Mouse (Mus musculus): ENCODE measurements around the gene Adra2b. TPM values are rescaled to one million over a fixed set of nuclear protein-coding genes. Genes with fewer than 3 reads are reported as not detected.
A peak's percentile ranks its signal among the peaks of the same experiment; 100 is the strongest.

Adra2b gene
- total RNA-seq, 2 experiments from 2014 or later = 0.80 to 1.2 TPM

- DNase-seq = no peak
- intact Hi-C loops (cut with DNase I) = no loop called here
Observed at GRCm38 (mm10) chr2:127338416-127338815, 24.6 kb upstream of the Adra2b start, which contains the start of gene Astl. TSS of gene Astl (plus strand) at chr2:127338639.

- intact Hi-C loops (cut with DNase I) = no loop called here
- DNase-seq = no peak
Observed at GRCm38 (mm10) chr2:127338833-127339232, 24.2 kb upstream of the Adra2b start.

- intact Hi-C loops (cut with DNase I) = no loop called here
Observed at GRCm38 (mm10) chr2:127339262-127339661, 23.7 kb upstream of the Adra2b start.

GRCm38 (mm10) chr2:127341159-127341558, 21.8 kb upstream of the Adra2b start:
- DNase-seq = peak; percentile 56 to 71

More at GRCm38 (mm10) chr2:127339262-127339661, 23.7 kb upstream of the Adra2b start:
- no peak for DNase-seq

GRCm38 (mm10) chr2:127346334-127346733, 16.7 kb upstream of the Adra2b start:
- intact Hi-C loops (cut with DNase I) = no loop called here
- no peak for DNase-seq

More at GRCm38 (mm10) chr2:127341159-127341558, 21.8 kb upstream of the Adra2b start:
- intact Hi-C loops (cut with DNase I) = loop anchor here (2.0 kb wide), 3 partner anchors 32 to 176 kb away; no protein-coding TSS in a partner anchor

GRCm38 (mm10) chr2:127347147-127347985, 15.6 kb upstream of the Adra2b start:
- intact Hi-C loops (cut with DNase I) = no loop called here
- DNase-seq = no peak

- intact Hi-C loops (cut with DNase I) = no loop called here
- no peak for DNase-seq
Observed at GRCm38 (mm10) chr2:127353881-127354280, 9.1 kb upstream of the Adra2b start.

- intact Hi-C loops (cut with DNase I) = loop anchor here (2.0 to 5.0 kb wide), 2 partner anchors 138 to 194 kb away; no protein-coding TSS in a partner anchor
- DNase-seq = no peak
Observed at GRCm38 (mm10) chr2:127363282-127363652, 259 bp downstream of the Adra2b start.

GRCm38 (mm10) chr2:127363696-127364095, 688 bp downstream of the Adra2b start:
- no peak for DNase-seq
- intact Hi-C loops (cut with DNase I) = loop anchor here (2.0 to 5.0 kb wide), 2 partner anchors 137 to 194 kb away; no protein-coding TSS in a partner anchor

GRCm38 (mm10) chr2:127364452-127364851, 1.4 kb downstream of the Adra2b start:
- intact Hi-C loops (cut with DNase I) = loop anchor here (5.0 kb wide), 1 partner anchor 193 kb away; no protein-coding TSS in a partner anchor
- DNase-seq = no peak

GRCm38 (mm10) chr2:127367126-127367820, 4.3 kb downstream of the Adra2b start:
- DNase-seq = no peak
- intact Hi-C loops (cut with DNase I) = no loop called here

- intact Hi-C loops (cut with DNase I) = no loop called here
- no peak for DNase-seq
Observed at GRCm38 (mm10) chr2:127369703-127370376, 6.8 kb downstream of the Adra2b start.

GRCm38 (mm10) chr2:127370561-127371483, 7.8 kb downstream of the Adra2b start:
- intact Hi-C loops (cut with DNase I) = no loop called here
- no peak for DNase-seq

GRCm38 (mm10) chr2:127371484-127371861, 8.5 kb downstream of the Adra2b start:
- DNase-seq = no peak

GRCm38 (mm10) chr2:127372082-127372481, 9.1 kb downstream of the Adra2b start:
- intact Hi-C loops (cut with DNase I) = no loop called here
- no peak for DNase-seq

More at GRCm38 (mm10) chr2:127371484-127371861, 8.5 kb downstream of the Adra2b start:
- intact Hi-C loops (cut with DNase I) = no loop called here

GRCm38 (mm10) chr2:127374131-127374530, 11.1 kb downstream of the Adra2b start:
- DNase-seq = no peak
- intact Hi-C loops (cut with DNase I) = no loop called here

- intact Hi-C loops (cut with DNase I) = no loop called here
- no peak for DNase-seq
Observed at GRCm38 (mm10) chr2:127375087-127375486, 12.1 kb downstream of the Adra2b start.

GRCm38 (mm10) chr2:127375759-127376341, 12.8 kb downstream of the Adra2b start:
- no peak for DNase-seq
- intact Hi-C loops (cut with DNase I) = no loop called here

- DNase-seq = no peak
- intact Hi-C loops (cut with DNase I) = no loop called here
Observed at GRCm38 (mm10) chr2:127376423-127377051, 13.5 kb downstream of the Adra2b start.
